Mouse (Mus musculus) liver, postnatal 0 days (tissue): ENCODE results near the gene Gabbr2. TPM values are rescaled to one million over a fixed set of nuclear protein-coding genes. Genes with fewer than 3 reads are reported as not detected.

Experiments used
- ATAC-seq: fragments of 200-750 bp; cut with Nextera tagmentation; 2 replicates; pipeline ENCODE4 v1.8.0; 2017; ENCODE audit warnings: mild to moderate bottlenecking, moderate library complexity
- DNase-seq: peaks from one replicate; pipeline ENCODE4 v3.0.0-alpha.2; 2016
- H3K27ac ChIP-seq: fragments of 300-500 bp; sonication (generic); 2 replicates; pipeline ENCODE4 v1.5.1; 2014; ENCODE audit warnings: antibody characterized with exemption, moderate library complexity, mild to moderate bottlenecking, low read depth
- H3K27me3 ChIP-seq: fragments of 300-500 bp; sonication (generic); 2 replicates; pipeline ENCODE4 v1.6.1; 2014; ENCODE audit warnings: low read length, control low read depth, mixed read lengths; ENCODE audit not compliant: insufficient read depth
- H3K36me3 ChIP-seq: fragments of 300-500 bp; sonication (generic); replicated peaks from 2 replicates; pipeline ENCODE4 v1.6.1; 2014; ENCODE audit warnings: mild to moderate bottlenecking, control low read depth, low read length, moderate library complexity, mixed read lengths; ENCODE audit not compliant: insufficient read depth
- H3K4me1 ChIP-seq: fragments of 300-500 bp; sonication (generic); 2 replicates; pipeline ENCODE4 v1.6.1; 2014; ENCODE audit warnings: antibody characterized with exemption, mild to moderate bottlenecking, control low read depth; ENCODE audit not compliant: insufficient read depth
- H3K4me2 ChIP-seq: fragments of 300-500 bp; sonication (generic); 2 replicates; pipeline ENCODE4 v1.6.1; 2014; ENCODE audit warnings: low read depth, mild to moderate bottlenecking, low read length, moderate library complexity, mixed read lengths
- H3K4me3 ChIP-seq: fragments of 300-500 bp; sonication (generic); 2 replicates; pipeline ENCODE4 v1.5.1; 2014; ENCODE audit warnings: low read depth, low read length
- H3K9ac ChIP-seq: fragments of 300-500 bp; sonication (generic); replicated peaks from 2 replicates; pipeline ENCODE4 v1.6.1; 2014; ENCODE audit warnings: mild to moderate bottlenecking, moderate library complexity
- H3K9me3 ChIP-seq: fragments of 300-500 bp; sonication (generic); 2 replicates; pipeline ENCODE4 v1.6.1; 2016; ENCODE audit warnings: mild to moderate bottlenecking, control low read depth, low read length, mixed read lengths
- CTCF ChIP-seq: sonication (generic); IDR thresholded peaks from 2 replicates; pipeline ENCODE4 v1.5.1; 2016; ENCODE audit warnings: antibody characterized with exemption, low read depth
- EP300 ChIP-seq: IDR thresholded peaks from 2 replicates; pipeline ENCODE4 v1.6.1; 2016; ENCODE audit warnings: antibody characterized with exemption, low read depth, mild to moderate bottlenecking
- WGBS: fragments of 180-500 bp; shearing (Covaris S2); extraction: QIAGEN DNeasy Blood & Tissue Kit; methylation state at CpG from one replicate; pipeline ENCODE4 v1.1.7; 2014; ENCODE audit not compliant: insufficient replicate concordance; 5-methylcytosine and 5-hydroxymethylcytosine counted together
- polyA plus RNA-seq: library from polyadenylated mRNA; unstranded; fragments of >200 nt; fragmentation: Nextera tagmentation; extraction: Ambion mirVana; gene quantifications from 2 replicates; pipeline ENCODE4 v1.2.1, GENCODE M21; 2015

Gabbr2 gene
- polyA plus RNA-seq, 1 experiment from 2014 or later = 0.20 TPM

GRCm38 (mm10) chr4:46869380-46869779, 122.3 kb downstream of the Gabbr2 start:
- H3K36me3 ChIP-seq = no peaks in the 10 kb centered on the region
- peak overlapping the region; percentile 75 for H3K27ac ChIP-seq
- TF ChIP-seq EP300 (no peak), CTCF (no peak)
- H3K9ac ChIP-seq = no peak overlapping the region
- 61% methylated on average over 2 of the region's 2 CpGs for WGBS
- no peak overlapping the region for H3K4me2 ChIP-seq
- H3K9me3 ChIP-seq = no peaks in the 10 kb centered on the region
- ATAC-seq (no peak), DNase-seq (no peak)
- peaks cover 32% of the 10 kb centered on the region for H3K4me1 ChIP-seq
- no peak overlapping the region for H3K4me3 ChIP-seq
- H3K27me3 ChIP-seq = no peaks in the 10 kb centered on the region

DNA sequence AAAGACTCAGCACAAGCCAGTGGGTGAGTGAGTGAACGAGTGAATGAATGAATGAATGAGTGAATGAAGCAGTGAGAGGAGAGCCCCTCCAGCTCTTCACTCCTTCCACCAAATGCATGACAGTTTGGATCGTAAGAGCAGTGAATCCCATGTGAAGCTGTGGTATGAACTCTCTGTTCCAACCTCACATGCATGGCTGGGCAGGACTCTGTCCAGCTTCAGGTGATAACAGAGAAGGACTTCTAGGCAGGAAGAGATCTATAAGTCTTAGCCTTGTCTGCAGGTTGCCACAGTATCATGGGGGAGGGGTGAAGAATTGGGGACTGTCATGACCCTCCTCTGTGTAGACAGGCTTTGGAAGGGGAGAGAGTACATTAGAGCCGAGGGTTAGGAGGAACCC, 122.8 kb downstream of the Gabbr2 start:
- Histone ChIP-seq H3K9me3 (no peaks in the 10 kb centered on the region), H3K9ac (no peak overlapping the region), H3K4me1 (peaks cover 32% of the 10 kb centered on the region), H3K27me3 (no peaks in the 10 kb centered on the region), H3K4me3 (no peak overlapping the region), H3K27ac (0 out of 2 replicates have a peak overlapping the region, but pooled peaks have one; percentile 12), H3K36me3 (no peaks in the 10 kb centered on the region), H3K4me2 (no peak overlapping the region)
- DNase-seq (no peak), ATAC-seq (no peak)
- TF ChIP-seq EP300 (no peak), CTCF (no peak)
- 78% methylated on average over 3 of the region's 3 CpGs for WGBS

DNA sequence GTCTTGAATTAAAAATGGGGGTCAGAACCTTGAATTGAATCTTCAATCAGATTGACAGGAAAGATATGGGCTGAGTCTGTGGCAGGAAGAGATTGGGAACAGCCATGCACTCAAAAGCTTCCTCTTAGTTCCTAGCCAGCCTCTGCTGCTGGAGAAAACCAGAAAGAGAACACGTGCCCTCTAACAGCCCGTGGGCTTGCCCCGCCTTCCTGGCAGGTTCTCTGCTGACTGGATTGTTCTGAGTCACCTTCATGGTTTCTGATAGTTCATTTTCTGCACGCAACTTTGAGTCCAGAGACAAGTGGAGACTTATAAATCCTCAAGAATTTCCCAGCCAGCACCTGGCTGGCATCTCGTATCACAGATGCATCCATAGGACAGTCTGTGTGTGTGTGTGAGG, 123.5 kb downstream of the Gabbr2 start:
- TF ChIP-seq CTCF (no peak), EP300 (no peak)
- ATAC-seq (no peak), DNase-seq (no peak)
- Histone ChIP-seq H3K9me3 (no peaks in the 10 kb centered on the region), H3K27me3 (no peaks in the 10 kb centered on the region), H3K36me3 (no peaks in the 10 kb centered on the region), H3K4me1 (peaks cover 32% of the 10 kb centered on the region), H3K4me3 (no peak overlapping the region), H3K4me2 (no peak overlapping the region), H3K9ac (no peak overlapping the region), H3K27ac (no peak overlapping the region)
- WGBS = 34% methylated on average over 5 of the region's 5 CpGs

GRCm38 (mm10) chr4:46867779-46868178, 123.9 kb downstream of the Gabbr2 start:
- peaks cover 33% of the 10 kb centered on the region for H3K4me1 ChIP-seq
- ATAC-seq = no peak
- WGBS = 33% methylated on average over 10 of the region's 10 CpGs
- no peak overlapping the region for H3K27ac ChIP-seq
- no peaks in the 10 kb centered on the region for H3K27me3 ChIP-seq
- DNase-seq = no peak
- no peaks in the 10 kb centered on the region for H3K9me3 ChIP-seq
- no peak for TF ChIP-seq EP300
- no peak for TF ChIP-seq CTCF
- H3K4me2 ChIP-seq = no peak overlapping the region
- H3K4me3 ChIP-seq = no peak overlapping the region
- no peaks in the 10 kb centered on the region for H3K36me3 ChIP-seq
- H3K9ac ChIP-seq = no peak overlapping the region

- Histone ChIP-seq H3K9me3 (no peaks in the 10 kb centered on the region), H3K9ac (no peak overlapping the region), H3K36me3 (no peaks in the 10 kb centered on the region), H3K4me3 (no peak overlapping the region), H3K27ac (no peak overlapping the region), H3K27me3 (no peaks in the 10 kb centered on the region), H3K4me1 (peaks cover 35% of the 10 kb centered on the region), H3K4me2 (no peak overlapping the region)
- WGBS = 75% methylated on average over 2 of the region's 2 CpGs
- TF ChIP-seq CTCF = no peak
- no peak for TF ChIP-seq EP300
- ATAC-seq = no peak
- DNase-seq = no peak
Observed at GRCm38 (mm10) chr4:46866070-46866469, 125.6 kb downstream of the Gabbr2 start.

DNA sequence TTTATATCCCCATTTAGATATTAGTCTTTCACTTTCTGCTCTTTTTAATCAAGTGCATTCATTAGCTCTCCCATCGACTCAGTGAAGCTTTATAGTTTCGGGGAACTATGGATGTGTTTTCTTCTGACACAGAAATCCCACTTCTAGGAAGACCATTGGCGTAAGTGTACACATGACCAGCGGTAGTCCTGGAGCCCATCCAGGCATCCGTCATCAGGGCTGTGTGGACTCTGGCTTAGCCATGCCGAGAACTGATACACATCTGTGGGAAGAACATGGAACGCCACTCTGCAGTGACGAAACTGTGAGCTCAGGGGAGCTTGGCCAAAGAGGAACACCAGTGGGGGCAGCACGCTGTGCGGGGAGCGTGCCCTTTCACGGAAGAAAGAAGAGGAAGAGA, 128.0 kb downstream of the Gabbr2 start:
- TF ChIP-seq EP300 (no peak; the same call in 1 of the 2 replicates), CTCF (no peak)
- DNase-seq (peak; percentile 81), ATAC-seq (peak; percentile 95)
- Histone ChIP-seq H3K27me3 (no peaks in the 10 kb centered on the region), H3K36me3 (no peaks in the 10 kb centered on the region), H3K9ac (no peak overlapping the region), H3K4me2 (no peak overlapping the region), H3K4me3 (no peak overlapping the region), H3K9me3 (no peaks in the 10 kb centered on the region), H3K4me1 (peaks cover 16% of the 10 kb centered on the region), H3K27ac (peak overlapping the region; percentile 25)
- 57% methylated on average over 12 of the region's 12 CpGs for WGBS

GRCm38 (mm10) chr4:46862677-46863076, 129.0 kb downstream of the Gabbr2 start:
- no peaks in the 10 kb centered on the region for H3K9me3 ChIP-seq
- H3K4me1 ChIP-seq = peaks cover 10% of the 10 kb centered on the region
- ATAC-seq = no peak
- TF ChIP-seq CTCF = no peak
- TF ChIP-seq EP300 = no peak
- DNase-seq = no peak
- no peaks in the 10 kb centered on the region for H3K27me3 ChIP-seq
- WGBS = 54% methylated on average over 4 of the region's 4 CpGs
- no peak overlapping the region for H3K27ac ChIP-seq
- H3K36me3 ChIP-seq = no peaks in the 10 kb centered on the region
- H3K9ac ChIP-seq = no peak overlapping the region
- H3K4me2 ChIP-seq = no peak overlapping the region
- no peak overlapping the region for H3K4me3 ChIP-seq
